Mouse (Mus musculus) testis, adult 10 weeks (tissue): ENCODE data around the gene Fam166a. TPM values are rescaled to one million over a fixed set of nuclear protein-coding genes. Genes with fewer than 3 reads are reported as not detected.

Experiments
- polyA plus RNA-seq: library from polyadenylated mRNA; stranded (reverse); fragments of 350-450 nt; fragmentation: Illumina TruSeq; extraction: RNeasy Lipid Tissue Mini Kit (QIAGEN cat#74804); gene quantifications from one replicate; pipeline ENCODE4 v1.2.3, GENCODE M21; 2014; ENCODE audit warnings: low read depth, low replicate concordance

Gene Fam166a
- 145 TPM for polyA plus RNA-seq

DNA sequence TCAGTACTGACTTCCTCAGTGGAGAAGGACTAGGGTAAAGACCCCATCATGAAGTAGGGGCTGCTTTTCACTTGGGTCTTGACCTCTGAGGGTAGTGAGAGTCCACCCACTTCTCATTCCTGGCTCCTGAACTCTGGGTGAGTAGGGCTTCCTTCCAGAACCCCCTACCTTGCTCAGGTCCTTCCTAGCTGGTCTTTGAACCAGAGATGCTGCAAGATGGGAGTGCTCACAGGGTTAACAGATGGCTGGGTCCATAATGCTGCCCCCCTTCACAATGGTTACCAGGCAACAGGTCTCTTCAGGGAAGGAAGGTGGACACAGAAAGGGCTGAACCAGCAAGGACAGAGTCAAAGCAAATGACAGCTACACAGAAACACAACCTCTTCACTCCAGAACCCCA lies at the start of gene Fam166a:
Gene Fam166a (plus strand): TSS at position 301 of the 400 bp plus-strand sequence.

DNA sequence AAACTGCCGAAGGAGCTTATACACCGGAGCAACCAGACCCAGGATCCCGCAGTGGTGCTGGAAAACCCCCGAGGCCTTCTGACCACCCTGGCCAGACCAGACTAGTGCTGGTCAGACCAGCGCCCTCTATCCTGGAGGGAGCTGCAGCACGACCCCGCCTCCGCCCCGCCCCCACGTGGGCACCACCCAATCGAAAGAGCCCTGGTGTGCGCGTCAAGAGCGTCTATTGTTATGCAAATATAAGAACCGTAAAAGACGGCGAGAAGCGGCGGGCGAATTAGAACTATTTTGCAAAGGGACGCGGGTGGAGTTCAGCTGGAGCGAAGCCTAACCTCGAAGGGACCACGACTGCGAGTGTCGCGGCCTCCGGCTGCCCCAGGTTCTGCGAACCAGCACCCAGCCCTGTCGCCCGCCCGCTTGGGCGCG lies 38.1 kb upstream of the Fam166a start, which contains the start of gene Nrarp:
Gene Nrarp (plus strand): TSS at position 281 of the 426 bp plus-strand sequence.

DNA sequence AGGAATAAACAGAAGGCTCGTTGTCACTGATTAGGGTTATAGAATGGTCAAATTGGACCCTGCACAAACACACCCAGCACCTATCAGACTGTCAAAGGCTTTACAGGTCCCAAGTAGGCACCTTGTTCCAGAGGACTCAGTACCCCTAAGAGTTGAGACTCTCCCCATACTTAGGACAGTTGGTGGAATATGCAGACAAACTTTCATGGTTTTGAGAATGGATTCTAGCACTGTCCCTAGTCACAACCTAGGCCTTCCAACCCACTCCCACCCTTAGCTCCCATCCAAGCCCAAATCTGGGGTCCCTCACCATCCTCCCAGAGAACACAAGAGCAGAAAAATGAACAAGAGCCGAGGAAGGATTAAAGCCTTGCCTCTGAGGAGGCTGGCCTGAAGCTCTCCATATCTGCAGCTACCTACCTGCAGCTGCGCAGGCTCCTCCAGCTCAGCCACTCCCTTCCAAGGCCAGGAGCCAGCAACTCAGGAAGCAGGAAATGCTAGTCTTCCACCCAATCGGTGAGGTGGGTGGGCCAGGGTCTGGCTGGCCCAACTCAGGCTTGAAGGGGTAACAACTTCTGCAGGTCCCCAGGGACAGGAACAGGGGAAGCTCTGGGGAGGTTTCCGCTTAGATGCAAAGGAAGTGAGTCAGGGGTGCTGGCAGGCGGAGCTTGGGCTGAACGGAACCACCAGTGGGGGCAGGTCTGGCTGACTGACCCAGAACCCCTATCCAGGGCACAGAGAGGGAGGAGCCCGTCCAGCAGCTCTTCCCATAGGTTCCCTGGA lies 22.2 kb upstream of the Fam166a start, which contains the start of gene Tor4a:
Gene Tor4a (minus strand): TSS at position 715 of the 783 bp plus-strand sequence.

DNA sequence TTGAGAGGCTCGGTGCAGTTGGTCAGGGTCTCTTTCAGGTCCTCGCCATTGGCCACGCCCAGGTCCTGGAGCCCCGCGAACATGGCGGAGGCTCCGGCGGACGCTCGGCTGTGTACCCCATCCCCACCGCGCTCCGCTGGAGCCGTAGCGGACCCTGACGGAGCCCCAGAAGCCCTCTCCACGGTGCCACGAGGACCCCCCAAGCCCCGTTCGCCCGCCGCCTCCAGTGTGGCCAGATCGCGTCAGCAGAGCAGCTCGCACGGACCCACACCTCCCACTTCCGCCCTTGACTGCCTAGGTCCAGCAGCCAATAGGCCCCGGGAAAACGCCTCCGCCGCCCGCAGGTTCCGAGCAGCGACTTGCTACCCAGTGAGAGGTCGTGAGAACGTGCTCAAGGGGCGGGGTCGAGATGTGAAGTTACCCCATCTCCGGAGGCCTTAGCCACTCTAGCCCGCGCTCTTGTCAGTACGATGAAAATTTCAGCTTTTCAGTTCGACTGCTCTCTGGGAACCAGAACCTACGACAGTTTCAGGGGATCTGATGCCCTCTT lies 7.3 kb upstream of the Fam166a start, which contains the start of gene Nelfb:
Gene Nelfb (minus strand): TSS at position 369 of the 550 bp plus-strand sequence.

DNA sequence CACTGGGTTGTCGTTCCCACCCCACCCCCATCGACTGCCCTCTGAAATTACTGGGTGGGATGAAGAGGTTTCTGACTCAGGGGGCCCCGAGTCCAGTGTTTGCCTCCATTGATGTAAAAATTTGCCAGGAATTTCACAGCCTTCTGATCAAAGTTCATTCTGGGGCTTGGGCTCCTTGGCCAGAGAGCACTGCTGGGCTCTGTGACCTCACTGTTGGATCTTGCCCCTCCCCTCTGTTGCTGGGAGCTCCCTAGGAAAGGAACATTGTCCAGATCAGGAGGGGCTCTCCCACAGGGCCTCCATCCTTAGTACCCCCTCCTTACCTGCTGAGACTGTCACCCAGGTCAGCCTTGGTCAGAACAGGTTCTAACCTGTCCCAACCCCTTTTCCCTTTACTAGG lies 4.1 kb upstream of the Fam166a start, which contains the start of gene Stpg3:
Gene Stpg3 (minus strand): TSS at position 194 of the 400 bp plus-strand sequence.

DNA sequence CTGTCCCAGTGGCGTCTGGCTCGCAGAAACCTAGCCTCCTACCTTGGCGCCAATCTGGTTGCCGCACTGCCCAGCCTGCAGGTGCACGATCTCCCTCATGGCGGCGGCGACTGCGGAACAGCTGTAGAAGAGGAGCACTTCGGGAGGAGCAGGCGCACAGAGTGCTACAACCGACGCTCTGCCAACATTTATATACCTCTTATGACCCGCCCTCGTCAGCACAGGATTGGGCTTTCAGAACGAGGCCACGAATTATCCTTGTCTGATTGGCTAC lies 5.9 kb downstream of the Fam166a start, which contains the start of gene Tubb4b:
Gene Tubb4b (minus strand): TSS at position 211 of the 274 bp plus-strand sequence.

DNA sequence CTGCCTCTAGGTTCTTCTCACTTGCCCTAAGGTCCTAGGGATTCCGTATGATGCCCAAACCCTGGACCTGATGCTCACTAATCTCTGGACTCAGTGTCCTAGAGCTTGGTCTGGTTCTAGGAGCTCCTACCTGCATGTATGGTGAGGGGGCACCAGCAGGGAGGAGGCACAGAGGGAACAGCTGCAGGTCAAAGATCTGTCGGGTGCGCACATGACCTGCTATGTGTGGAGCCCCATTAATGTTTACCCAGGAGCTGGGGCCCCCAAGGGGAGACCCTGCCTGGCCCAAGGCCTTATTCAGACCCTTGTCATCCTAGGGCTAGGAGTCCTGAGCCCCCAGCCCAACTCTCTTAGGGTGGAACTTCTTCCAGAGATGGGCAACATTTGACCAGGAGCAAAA lies 15.5 kb downstream of the Fam166a start, which contains the start of gene Slc34a3:
Gene Slc34a3 (minus strand): TSS at position 315 of the 400 bp plus-strand sequence.

DNA sequence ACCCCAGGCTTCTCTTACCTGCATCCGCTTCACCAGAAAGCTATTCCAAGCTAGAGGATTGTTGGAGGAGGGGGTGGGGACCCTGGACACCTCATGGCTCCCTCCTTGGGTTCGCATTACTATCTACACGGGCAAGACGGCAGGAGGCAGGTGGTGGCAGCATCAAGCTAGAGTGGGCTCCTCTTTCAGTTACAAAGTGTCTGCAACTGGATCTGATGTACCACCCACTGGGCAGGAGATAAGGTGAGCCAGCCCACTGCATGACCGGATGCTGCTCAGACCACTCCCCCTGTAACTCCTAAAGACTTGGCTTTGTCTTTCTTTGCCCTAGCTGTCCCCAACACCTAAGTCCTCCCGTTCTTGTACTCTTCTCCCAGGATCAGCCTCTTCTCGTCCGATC lies 18.1 kb downstream of the Fam166a start, which contains the start of gene Rnf224:
Gene Rnf224 (minus strand): TSS at position 174 of the 400 bp plus-strand sequence.

DNA sequence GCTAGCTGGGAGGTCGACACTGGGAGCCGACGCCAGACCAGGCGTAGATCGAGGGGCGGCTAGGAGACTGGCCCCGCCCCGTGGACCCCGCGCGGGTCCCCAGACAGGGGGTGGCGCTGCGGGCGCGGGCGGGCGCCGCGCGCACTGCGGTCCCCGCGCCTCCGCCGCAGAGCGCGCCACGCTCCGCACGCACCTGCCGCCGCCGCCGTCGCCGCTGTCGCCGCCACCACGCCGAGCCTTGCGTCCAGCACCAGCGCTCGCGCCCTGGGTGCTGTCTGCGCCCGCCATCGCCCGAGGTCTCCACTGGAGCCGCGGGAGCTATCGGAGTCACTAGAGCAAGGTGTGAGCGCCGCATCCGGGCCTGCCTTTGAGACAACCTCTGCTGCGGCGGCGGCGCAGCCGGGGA lies 23.6 kb downstream of the Fam166a start, which contains the start of the genes Rnf208 and Cysrt1:
Gene Rnf208 (plus strand): TSS at position 155 of the 406 bp plus-strand sequence.
Gene Cysrt1 (minus strand): TSS at position 352 of the 406 bp plus-strand sequence.

DNA sequence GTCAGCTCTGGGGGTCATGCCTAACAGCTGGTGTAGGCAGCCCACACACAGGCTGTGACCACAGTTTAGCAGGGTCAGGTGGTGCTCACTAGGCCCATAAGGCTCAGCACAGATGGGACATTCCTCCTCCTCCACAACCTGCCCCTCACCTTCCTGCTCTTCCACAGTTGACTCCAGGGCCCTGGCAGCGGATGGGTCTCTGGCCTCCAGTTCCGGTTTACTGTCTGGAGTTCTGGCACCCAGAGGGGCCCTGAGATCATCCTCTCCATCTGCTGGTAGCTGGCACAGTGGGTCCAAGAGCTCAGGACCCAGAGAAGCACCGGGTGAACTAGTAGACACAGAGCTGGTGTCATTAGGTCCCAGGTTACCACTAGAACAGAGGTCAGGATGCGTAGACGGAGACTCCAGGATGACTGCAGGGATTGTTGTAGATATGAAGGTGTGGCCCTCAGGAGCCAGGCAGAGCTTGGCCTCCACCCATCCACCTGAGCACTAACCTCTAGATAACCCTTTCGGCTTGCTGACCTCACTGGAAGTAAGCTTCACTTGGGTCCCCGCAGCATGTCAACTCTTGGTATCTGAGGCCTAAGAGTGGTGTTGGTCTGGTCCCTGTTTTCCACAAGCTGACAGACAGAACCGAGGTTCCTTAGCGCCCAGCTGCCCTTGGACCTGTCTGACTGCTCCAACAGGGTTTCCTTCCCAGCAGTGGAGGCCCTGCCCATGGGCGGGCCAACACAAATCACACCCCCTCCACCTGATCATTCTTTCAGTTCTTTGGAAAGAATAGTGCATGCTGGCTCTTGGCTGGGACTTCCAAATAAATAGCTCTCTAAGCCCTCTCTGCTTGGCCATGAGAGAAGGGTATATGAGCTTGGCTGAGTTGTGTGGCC lies 27.9 kb downstream of the Fam166a start, which contains the start of gene AL732309.1:
Gene AL732309.1 (minus strand): TSS at position 681 of the 890 bp plus-strand sequence.

DNA sequence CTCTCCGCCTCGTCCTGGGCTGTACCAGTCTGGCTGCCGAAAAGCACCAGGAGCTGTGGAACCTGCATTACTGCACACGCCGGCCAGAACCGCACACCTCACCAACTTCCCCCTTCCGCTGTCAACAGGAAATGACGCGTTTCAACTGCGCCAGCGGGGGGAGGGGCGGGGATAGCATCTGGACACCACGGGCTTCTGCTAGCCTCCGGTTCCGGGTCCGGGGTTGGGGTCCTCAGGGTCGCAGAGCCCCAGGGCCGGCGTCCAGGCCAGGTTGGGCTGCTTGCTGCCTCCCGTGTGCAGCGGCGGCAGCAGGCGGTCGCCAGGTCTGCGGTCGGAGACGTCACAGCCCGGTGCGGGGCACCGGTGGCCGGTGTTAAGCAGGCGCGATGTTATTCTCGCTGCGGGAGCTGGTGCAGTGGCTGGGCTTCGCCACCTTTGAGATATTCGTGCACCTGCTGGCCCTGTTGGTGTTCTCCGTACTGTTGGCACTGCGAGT lies 36.8 kb downstream of the Fam166a start, which contains the start of gene Tmem203:
Gene Tmem203 (plus strand): TSS at position 156 of the 496 bp plus-strand sequence.

DNA sequence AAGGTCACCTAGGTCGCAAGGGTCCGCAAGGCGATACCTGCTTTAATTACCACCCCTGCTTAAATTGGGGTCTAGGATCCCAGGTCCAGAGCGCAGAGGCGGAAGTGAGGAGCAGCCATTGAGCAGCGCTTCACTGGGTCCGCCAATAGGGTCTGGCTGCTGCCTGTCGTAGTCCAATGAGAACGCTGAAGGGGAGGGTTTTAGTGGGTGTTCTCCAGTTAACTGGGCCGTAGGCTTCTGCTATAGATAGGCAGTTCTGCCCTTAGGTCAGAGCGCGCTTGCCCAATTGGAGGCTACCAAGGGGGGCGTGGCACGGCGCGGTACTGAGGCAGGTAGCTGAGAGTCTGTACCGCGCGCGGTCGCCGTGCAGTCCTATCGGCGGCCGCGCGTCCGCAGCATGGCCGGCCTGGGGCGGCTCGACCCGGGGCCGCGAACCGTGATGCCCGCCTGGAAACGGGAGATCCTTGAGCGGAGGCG lies 43.8 kb downstream of the Fam166a start, which contains the start of gene Tprn:
Gene Tprn (plus strand): TSS at position 328 of the 477 bp plus-strand sequence.

Other genes starting within 250 kb of the Fam166a start
- gene Mrpl41, start 243.6 kb upstream of the Fam166a start, polyA plus RNA-seq, result 50.8 TPM
- gene Pnpla7, start 242.7 kb upstream of the Fam166a start, polyA plus RNA-seq, result 34.9 TPM
- 3.6 TPM for gene Nsmf, start 164.4 kb upstream of the Fam166a start, polyA plus RNA-seq
- 0.20 TPM for gene Entpd8, start 138.4 kb upstream of the Fam166a start, polyA plus RNA-seq
- not detected for gene Noxa1, start 123.6 kb upstream of the Fam166a start, polyA plus RNA-seq
- 1.2 TPM for gene Nrarp, start 38.0 kb upstream of the Fam166a start, polyA plus RNA-seq
- 0.17 TPM for gene Tor4a, start 21.9 kb upstream of the Fam166a start, polyA plus RNA-seq
- gene Nelfb, start 7.3 kb upstream of the Fam166a start, polyA plus RNA-seq, result 4.2 TPM
- gene Stpg3, start 4.1 kb upstream of the Fam166a start, polyA plus RNA-seq, result 21.6 TPM
- gene Tubb4b, start 6.0 kb downstream of the Fam166a start, polyA plus RNA-seq, result 327 TPM
- not detected for gene Slc34a3, start 15.6 kb downstream of the Fam166a start, polyA plus RNA-seq
- gene Rnf224, start 18.0 kb downstream of the Fam166a start, polyA plus RNA-seq, result not detected
- not detected for gene Rnf208, start 23.5 kb downstream of the Fam166a start, polyA plus RNA-seq
- not detected for gene Cysrt1, start 23.7 kb downstream of the Fam166a start, polyA plus RNA-seq
- 1.1 TPM for gene AL732309.1, start 28.1 kb downstream of the Fam166a start, polyA plus RNA-seq
- gene Tmem203, start 36.7 kb downstream of the Fam166a start, polyA plus RNA-seq, result 0.80 TPM
- 24.4 TPM for gene Tprn, start 43.9 kb downstream of the Fam166a start, polyA plus RNA-seq
- gene Ssna1, start 53.7 kb downstream of the Fam166a start, polyA plus RNA-seq, result 4.1 TPM
- gene Anapc2, start 53.7 kb downstream of the Fam166a start, polyA plus RNA-seq, result 3.3 TPM
- gene Tmem210, start 69.4 kb downstream of the Fam166a start, polyA plus RNA-seq, result not detected
- not detected for gene Lrrc26, start 71.2 kb downstream of the Fam166a start, polyA plus RNA-seq
- not detected for gene Grin1, start 100.4 kb downstream of the Fam166a start, polyA plus RNA-seq
- 21.6 TPM for gene Man1b1, start 113.6 kb downstream of the Fam166a start, polyA plus RNA-seq
- 0.50 TPM for gene Dpp7, start 137.6 kb downstream of the Fam166a start, polyA plus RNA-seq
- 0.10 TPM for gene Uap1l1, start 146.9 kb downstream of the Fam166a start, polyA plus RNA-seq
- 0.06 TPM for gene Sapcd2, start 153.6 kb downstream of the Fam166a start, polyA plus RNA-seq
- 0.10 TPM for gene Entpd2, start 177.1 kb downstream of the Fam166a start, polyA plus RNA-seq
- gene Npdc1, start 180.6 kb downstream of the Fam166a start, polyA plus RNA-seq, result 0.70 TPM
- not detected for gene Fut7, start 204.5 kb downstream of the Fam166a start, polyA plus RNA-seq
- gene Abca2, start 210.0 kb downstream of the Fam166a start, polyA plus RNA-seq, result 0.34 TPM
- gene Clic3, start 238.1 kb downstream of the Fam166a start, polyA plus RNA-seq, result not detected
- gene Paxx, start 242.3 kb downstream of the Fam166a start, polyA plus RNA-seq, result 2.9 TPM